Mouse (Mus musculus): ENCODE data around the gene Slc16a6.

Slc16a6 gene

GRCm38 (mm10) chr11:109443468-109444263, 29.7 kb downstream of the Slc16a6 start:
- no peak for DNase-seq

- DNase-seq: no peak
Measured at GRCm38 (mm10) chr11:109442166-109442730, 31.1 kb downstream of the Slc16a6 start.

- DNase-seq: peak; percentile 32 to 62
Measured at GRCm38 (mm10) chr11:109441119-109441518, 32.3 kb downstream of the Slc16a6 start.

- DNase-seq: no peak
Measured at GRCm38 (mm10) chr11:109440641-109441040, 32.8 kb downstream of the Slc16a6 start.

DNA sequence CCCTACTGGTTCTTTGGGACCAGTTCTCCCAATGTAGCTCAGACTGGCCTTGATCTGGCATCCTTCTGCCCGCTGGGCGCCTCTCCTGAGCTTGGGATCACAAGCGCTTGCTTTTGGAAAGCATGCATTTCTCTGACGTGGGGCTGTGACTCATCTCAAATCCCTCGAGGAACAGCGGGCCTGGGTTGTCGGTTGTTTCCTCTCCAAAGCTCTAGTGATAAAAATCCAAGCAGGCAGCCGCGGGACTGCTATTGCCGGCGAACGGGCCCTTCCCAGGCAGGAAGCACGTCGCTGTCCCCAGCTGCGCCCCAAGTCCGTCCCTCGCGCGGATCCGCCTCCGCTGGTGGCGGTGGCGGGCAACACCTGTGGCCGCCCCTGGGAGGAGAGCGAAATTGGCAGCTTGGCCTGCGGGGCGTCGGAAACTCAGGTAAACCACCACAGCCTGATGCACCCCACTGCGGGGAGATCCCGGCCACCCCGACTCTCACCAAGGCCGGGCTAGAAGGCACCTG, 33.5 kb downstream of the Slc16a6 start:
- peak; percentile 71 to 75 for DNase-seq

DNA sequence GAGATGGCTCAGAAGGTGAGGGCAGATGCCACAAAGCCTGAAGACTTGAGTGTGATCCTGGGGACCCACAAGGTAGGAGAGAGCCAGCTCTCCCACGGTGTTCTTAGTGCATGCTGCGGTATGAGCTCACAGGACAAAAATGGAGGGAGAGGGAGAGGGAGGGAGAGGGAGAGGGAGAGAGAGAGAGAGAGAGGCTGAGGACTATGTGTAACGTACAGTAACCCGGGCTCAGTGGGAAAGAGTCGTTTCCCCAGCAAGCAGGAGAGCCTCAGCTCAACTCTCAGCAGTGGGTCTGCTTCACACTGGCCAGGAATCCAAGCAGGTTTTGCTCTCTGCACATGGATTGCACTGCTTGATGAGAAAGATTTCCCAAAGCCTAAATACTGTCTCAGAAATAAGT, 34.2 kb downstream of the Slc16a6 start:
- peak in 1 of 2 experiments; percentile 31 for DNase-seq

- DNase-seq: no peak
Measured at GRCm38 (mm10) chr11:109436889-109437288, 36.5 kb downstream of the Slc16a6 start.

GRCm38 (mm10) chr11:109434233-109434798, 39.1 kb downstream of the Slc16a6 start:
- DNase-seq: no peak

GRCm38 (mm10) chr11:109427353-109427752, 46.0 kb downstream of the Slc16a6 start:
- DNase-seq: no peak

DNA sequence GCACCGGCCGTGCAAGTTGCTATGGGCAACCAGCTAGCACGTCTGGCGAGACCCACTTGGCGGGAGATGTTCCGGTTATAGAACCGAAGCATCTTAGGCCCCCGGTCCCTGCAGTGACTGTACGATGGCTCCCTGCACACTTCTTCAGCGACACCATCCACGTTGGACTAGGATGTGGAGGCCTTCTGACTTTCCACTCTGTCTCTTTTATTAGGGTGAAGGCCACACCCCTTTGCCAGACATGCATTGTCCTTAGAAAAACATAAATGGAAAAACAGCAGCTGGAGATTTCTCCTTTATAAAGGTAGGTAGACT, 47.2 kb downstream of the Slc16a6 start:
- DNase-seq: no peak

GRCm38 (mm10) chr11:109425392-109426271, 47.8 kb downstream of the Slc16a6 start, which contains the start of gene Amz2:
Gene Amz2 (plus strand): TSS chr11:109425946.
- peak; percentile 98 to 100 for DNase-seq

GRCm38 (mm10) chr11:109423294-109423693, 50.1 kb downstream of the Slc16a6 start:
- DNase-seq: peak in 1 of 2 experiments; percentile 41

DNA sequence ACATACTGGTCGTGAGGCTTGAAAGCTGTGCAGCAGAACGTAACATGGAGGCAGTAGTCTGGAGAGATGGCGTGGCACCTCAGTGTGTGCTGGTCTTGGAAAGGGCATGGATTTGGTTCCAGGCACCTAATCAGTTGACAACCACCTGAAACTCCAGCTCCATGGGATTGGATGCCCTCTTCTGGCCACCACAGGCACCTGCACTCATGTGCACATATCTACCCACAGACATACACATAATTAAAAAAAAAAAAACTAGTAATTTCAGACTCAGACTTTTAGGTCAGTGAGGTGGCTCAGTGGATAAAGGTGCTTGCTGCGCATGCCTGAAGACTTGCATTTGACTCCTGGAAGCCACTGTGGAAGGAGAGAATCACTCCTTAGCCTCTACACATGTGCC, 51.1 kb downstream of the Slc16a6 start:
- DNase-seq: no peak

DNA sequence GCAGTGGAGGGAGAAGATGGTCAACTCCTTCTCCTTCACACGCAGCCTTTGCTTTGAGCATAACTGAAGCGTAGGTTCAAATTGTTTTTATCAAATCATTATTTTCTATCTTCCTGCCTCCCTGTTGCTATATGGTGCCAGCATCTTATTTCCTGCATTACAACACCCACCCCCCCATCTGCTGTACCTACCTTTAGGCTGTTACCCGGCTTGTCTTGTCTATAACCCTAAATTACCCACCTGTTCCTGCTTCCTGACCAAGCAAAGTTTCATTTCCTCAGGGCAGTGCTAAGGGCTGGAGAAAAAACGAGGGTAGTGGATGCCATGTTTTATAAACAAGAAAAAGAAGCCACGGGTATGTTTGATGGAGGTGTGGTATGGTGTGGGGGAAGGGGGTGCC, 52.2 kb downstream of the Slc16a6 start:
- no peak for DNase-seq

DNA sequence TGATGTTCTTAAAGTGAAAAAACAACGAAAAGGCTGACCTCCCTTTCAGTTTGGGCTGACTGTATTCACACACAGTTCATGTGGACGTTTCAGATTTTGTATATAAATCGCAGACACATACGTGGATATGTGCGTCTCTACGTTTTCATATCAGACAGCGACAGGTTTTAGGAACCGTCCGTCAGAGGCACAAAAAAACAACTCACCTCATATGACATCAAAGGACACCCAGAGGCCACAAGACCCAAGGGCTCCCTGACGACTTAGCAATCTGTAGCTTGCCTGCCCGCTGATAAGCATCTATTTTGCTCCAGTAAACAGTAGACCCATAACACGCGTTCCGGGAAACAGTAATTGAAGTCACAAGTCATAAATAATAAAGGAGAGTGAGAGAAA, 52.8 kb downstream of the Slc16a6 start:
- no peak for DNase-seq

DNA sequence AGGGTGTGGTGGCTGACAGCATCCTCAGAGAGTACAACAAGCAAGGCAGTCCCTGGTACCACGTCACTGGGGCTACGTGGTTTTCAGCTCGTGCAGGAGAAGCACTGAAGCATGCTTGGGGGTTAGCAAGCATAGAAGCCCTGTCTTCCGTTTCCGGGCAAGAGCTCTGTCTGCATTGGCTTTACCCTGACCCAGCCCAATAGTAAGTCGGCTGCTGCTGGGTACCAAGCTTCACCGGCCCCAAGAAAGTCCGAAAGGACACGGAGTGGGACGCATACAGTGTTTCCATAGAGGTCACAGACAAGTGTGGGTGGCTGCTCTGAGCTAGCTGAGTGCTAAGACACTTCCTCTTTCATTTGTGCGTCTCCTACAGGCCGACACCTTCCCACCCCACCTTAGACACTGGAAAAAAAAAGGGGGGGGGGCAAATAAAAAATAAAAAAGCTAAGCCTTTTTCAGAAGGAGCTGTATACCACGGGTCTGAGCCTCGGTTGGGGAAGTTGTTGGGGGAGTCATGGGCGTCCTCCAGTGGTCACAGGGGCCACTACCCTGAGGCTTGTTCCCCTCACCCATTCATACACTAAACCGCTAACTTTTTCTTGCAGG, 53.3 kb downstream of the Slc16a6 start:
- DNase-seq: no peak

DNA sequence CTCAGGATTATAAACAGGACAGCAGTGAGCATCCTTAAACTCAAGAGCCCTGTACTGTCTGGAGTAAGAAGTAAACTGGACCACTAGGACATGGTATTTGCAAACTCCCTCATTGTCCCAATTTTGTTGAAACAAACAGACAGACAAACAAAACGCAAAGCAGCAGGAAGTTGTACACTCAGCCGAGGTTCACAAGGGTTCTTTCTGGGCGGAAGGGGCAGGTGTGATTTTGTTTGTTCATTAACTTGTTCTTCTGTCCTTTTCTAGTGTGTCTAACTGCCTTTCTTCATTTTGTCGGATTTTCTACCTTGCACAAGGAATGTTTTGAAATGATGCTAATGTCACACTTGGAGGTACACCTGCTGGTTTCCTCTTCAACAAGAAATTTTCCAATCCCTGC, 53.9 kb downstream of the Slc16a6 start:
- DNase-seq: no peak

GRCm38 (mm10) chr11:109417472-109418040, 55.8 kb downstream of the Slc16a6 start:
- no peak for DNase-seq

GRCm38 (mm10) chr11:109416709-109417420, 56.5 kb downstream of the Slc16a6 start:
- DNase-seq: no peak

DNA sequence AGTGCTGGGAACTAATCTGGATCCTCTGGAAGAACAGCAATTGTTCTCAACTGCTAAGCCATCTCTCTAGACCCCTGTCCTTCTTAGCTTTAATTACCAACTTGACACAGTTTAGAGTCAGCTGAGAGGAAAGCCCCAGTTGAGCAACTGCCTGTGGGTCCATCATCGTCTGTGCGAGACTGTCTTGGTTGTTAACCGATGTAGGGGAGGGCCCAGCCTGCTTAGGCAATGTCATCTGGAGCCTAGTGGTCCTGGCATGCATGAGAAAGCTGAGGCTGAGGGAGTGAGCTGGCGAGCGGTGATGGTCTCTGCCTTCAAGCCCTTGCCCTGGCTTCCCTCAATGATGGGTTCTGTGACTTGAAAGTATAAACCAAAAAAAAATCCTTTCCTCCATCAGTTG, 58.6 kb downstream of the Slc16a6 start:
- DNase-seq: no peak

GRCm38 (mm10) chr11:109413617-109414016, 59.8 kb downstream of the Slc16a6 start, which contains the start of gene 9930022D16Rik:
Gene 9930022D16Rik (plus strand): TSS chr11:109413917.
- no peak for DNase-seq
